Mouse (Mus musculus) stomach, embryonic 14.5 days (tissue): ENCODE results near the gene Cops7b. TPM values are rescaled to one million over a fixed set of nuclear protein-coding genes. Genes with fewer than 3 reads are reported as not detected.

ENCODE experiments used
- ATAC-seq: fragments of 200-750 bp; cut with Nextera tagmentation; 2 replicates; pipeline ENCODE4 v1.8.0; 2017; ENCODE audit warnings: low read depth, moderate TSS enrichment; ENCODE audit not compliant: insufficient number of reproducible peaks, insufficient read depth, low FRiP score
- H3K27ac ChIP-seq: fragments of 300-500 bp; sonication (generic); 2 replicates; pipeline ENCODE4 v1.5.1; 2014; ENCODE audit warnings: mild to moderate bottlenecking, low read length, moderate library complexity, mixed read lengths
- H3K27me3 ChIP-seq: fragments of 300-500 bp; sonication (generic); 2 replicates; pipeline ENCODE4 v1.6.1; 2014; ENCODE audit warnings: low read length, control low read depth, mixed read lengths; ENCODE audit not compliant: control insufficient read depth, insufficient read depth
- H3K36me3 ChIP-seq: fragments of 300-500 bp; sonication (generic); 2 replicates; pipeline ENCODE4 v1.6.1; 2014; ENCODE audit warnings: mild to moderate bottlenecking, control low read depth, low read length, moderate library complexity, mixed read lengths; ENCODE audit not compliant: control insufficient read depth, insufficient read depth
- H3K4me1 ChIP-seq: fragments of 300-500 bp; sonication (generic); 2 replicates; pipeline ENCODE4 v1.6.1; 2014; ENCODE audit warnings: low read length, control low read depth, mixed read lengths; ENCODE audit not compliant: control insufficient read depth, insufficient read depth
- H3K4me2 ChIP-seq: fragments of 300-500 bp; sonication (generic); replicated peaks from 2 replicates; pipeline ENCODE4 v1.6.1; 2014; ENCODE audit warnings: low read depth, low read length, control low read depth
- H3K4me3 ChIP-seq: fragments of 300-500 bp; sonication (generic); 2 replicates; pipeline ENCODE4 v1.5.1; 2014; ENCODE audit warnings: low read depth, low read length, control low read depth
- H3K9ac ChIP-seq: fragments of 300-500 bp; sonication (generic); replicated peaks from 2 replicates; pipeline ENCODE4 v1.6.1; 2014; ENCODE audit warnings: low read depth, mild to moderate bottlenecking, control low read depth, low read length, moderate library complexity, mixed read lengths
- H3K9me3 ChIP-seq: fragments of 300-500 bp; sonication (generic); 2 replicates; pipeline ENCODE4 v1.6.1; 2016; ENCODE audit warnings: low read depth, low read length, control low read depth; ENCODE audit not compliant: control insufficient read depth
- WGBS: fragments of 180-500 bp; shearing (Covaris S2); extraction: QIAGEN DNeasy Blood & Tissue Kit; methylation state at CpG from one replicate; pipeline ENCODE4 v1.1.7; 2014; 5-methylcytosine and 5-hydroxymethylcytosine counted together
- polyA plus RNA-seq: library from polyadenylated mRNA; unstranded; fragments of >200 nt; fragmentation: Nextera tagmentation; extraction: Ambion mirVana; gene quantifications from 2 replicates; pipeline ENCODE4 v1.2.1, GENCODE M21; 2014

Gene Cops7b
- polyA plus RNA-seq, 1 experiment from 2014 or later: 38.9 TPM

- no peaks in the 10 kb centered on the region for H3K9me3 ChIP-seq
- peaks cover 10% of the 10 kb centered on the region; the same call in 1 of the 2 replicates for H3K36me3 ChIP-seq
- no peak overlapping the region for H3K4me3 ChIP-seq
- H3K4me2 ChIP-seq: no peak overlapping the region
- no peak overlapping the region for H3K9ac ChIP-seq
- ATAC-seq: no peak
- H3K27ac ChIP-seq: no peak overlapping the region
- H3K4me1 ChIP-seq: no peaks in the 10 kb centered on the region
- WGBS: 81% methylated on average over 1 of the region's 1 CpGs
- no peaks in the 10 kb centered on the region for H3K27me3 ChIP-seq
Observed at GRCm38 (mm10) chr1:86610954-86611353, 28.2 kb downstream of the Cops7b start.

DNA sequence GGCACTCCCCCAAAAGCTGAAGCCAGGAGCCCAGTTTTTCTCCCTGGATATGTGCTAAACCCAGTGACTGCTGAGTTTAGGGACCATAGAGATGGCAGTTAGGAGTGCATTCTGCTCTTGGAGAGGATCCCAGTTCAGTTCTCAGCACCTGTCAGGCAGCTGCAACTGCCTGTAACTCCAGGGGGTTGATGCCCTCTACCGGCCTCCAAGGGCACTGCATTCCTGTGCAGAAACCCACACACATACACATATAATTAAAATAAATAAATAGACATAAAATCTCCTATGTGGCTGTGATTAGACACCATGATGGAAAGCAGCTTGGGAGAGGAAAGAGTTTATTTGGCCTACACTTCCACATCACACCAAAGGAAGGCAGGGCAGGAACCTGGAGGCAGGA, 29.4 kb downstream of the Cops7b start:
- Histone ChIP-seq H3K9ac (no peak overlapping the region), H3K4me3 (no peak overlapping the region), H3K4me1 (no peaks in the 10 kb centered on the region), H3K36me3 (peaks cover 2% of the 10 kb centered on the region; the same call in 1 of the 2 replicates), H3K9me3 (no peaks in the 10 kb centered on the region), H3K4me2 (no peak overlapping the region), H3K27ac (no peak overlapping the region), H3K27me3 (no peaks in the 10 kb centered on the region)
- 54% methylated on average over 1 of the region's 1 CpGs for WGBS
- ATAC-seq: no peak

GRCm38 (mm10) chr1:86614269-86614668, 31.6 kb downstream of the Cops7b start:
- H3K4me2 ChIP-seq: no peak overlapping the region
- H3K9ac ChIP-seq: no peak overlapping the region
- ATAC-seq: no peak
- H3K27me3 ChIP-seq: no peaks in the 10 kb centered on the region
- no peak overlapping the region for H3K4me3 ChIP-seq
- H3K36me3 ChIP-seq: no peaks in the 10 kb centered on the region
- no peaks in the 10 kb centered on the region for H3K4me1 ChIP-seq
- H3K9me3 ChIP-seq: no peaks in the 10 kb centered on the region
- no peak overlapping the region for H3K27ac ChIP-seq

- no peak overlapping the region for H3K27ac ChIP-seq
- no peak overlapping the region for H3K4me3 ChIP-seq
- H3K4me1 ChIP-seq: 0 out of 2 replicates have a peak, but pooled peaks cover 3% of the 10 kb centered on the region
- no peaks in the 10 kb centered on the region for H3K9me3 ChIP-seq
- H3K36me3 ChIP-seq: no peaks in the 10 kb centered on the region
- WGBS: 60% methylated on average over 10 of the region's 10 CpGs
- no peak for ATAC-seq
- H3K27me3 ChIP-seq: no peaks in the 10 kb centered on the region
- no peak overlapping the region for H3K4me2 ChIP-seq
- H3K9ac ChIP-seq: no peak overlapping the region
Observed at GRCm38 (mm10) chr1:86618454-86619125, 35.9 kb downstream of the Cops7b start.

GRCm38 (mm10) chr1:86622296-86622695, 39.6 kb downstream of the Cops7b start:
- no peaks in the 10 kb centered on the region for H3K36me3 ChIP-seq
- no peaks in the 10 kb centered on the region for H3K27me3 ChIP-seq
- H3K27ac ChIP-seq: no peak overlapping the region
- no peak for ATAC-seq
- H3K4me1 ChIP-seq: 0 out of 2 replicates have a peak, but pooled peaks cover 3% of the 10 kb centered on the region
- H3K9me3 ChIP-seq: no peaks in the 10 kb centered on the region
- 71% methylated on average over 2 of the region's 2 CpGs for WGBS
- H3K9ac ChIP-seq: no peak overlapping the region
- H3K4me3 ChIP-seq: no peak overlapping the region
- H3K4me2 ChIP-seq: no peak overlapping the region

GRCm38 (mm10) chr1:86623001-86624000, 40.6 kb downstream of the Cops7b start:
- Histone ChIP-seq H3K27ac (no peak overlapping the region), H3K36me3 (no peaks in the 10 kb centered on the region), H3K4me1 (0 out of 2 replicates have a peak, but pooled peaks cover 3% of the 10 kb centered on the region), H3K4me3 (no peak overlapping the region), H3K27me3 (no peaks in the 10 kb centered on the region), H3K9me3 (no peaks in the 10 kb centered on the region), H3K9ac (no peak overlapping the region), H3K4me2 (no peak overlapping the region)
- 26% methylated on average over 16 of the region's 16 CpGs for WGBS
- no peak for ATAC-seq

DNA sequence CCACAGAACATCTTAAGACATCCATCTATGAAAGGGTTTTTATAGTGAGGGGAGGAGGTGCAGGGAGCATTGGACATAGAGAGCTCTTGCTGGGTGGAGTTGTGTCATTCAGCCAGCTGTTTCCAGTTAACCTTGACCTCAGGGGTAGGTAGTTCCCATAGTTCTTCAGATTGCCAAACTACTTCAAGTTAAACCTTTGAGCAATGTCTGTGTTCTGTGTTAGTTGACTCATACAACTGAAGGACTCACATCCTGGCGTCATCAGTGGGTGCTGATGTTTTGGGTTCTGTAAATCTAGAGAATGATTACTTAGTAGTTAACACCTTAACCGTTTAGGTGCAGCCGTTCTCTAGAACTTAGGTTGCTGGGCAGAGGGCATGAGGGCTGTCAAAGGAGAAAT, 45.6 kb downstream of the Cops7b start:
- Histone ChIP-seq H3K27ac (no peak overlapping the region), H3K36me3 (no peaks in the 10 kb centered on the region), H3K4me1 (0 out of 2 replicates have a peak, but pooled peaks cover 10% of the 10 kb centered on the region), H3K4me3 (no peak overlapping the region), H3K9ac (no peak overlapping the region), H3K9me3 (no peaks in the 10 kb centered on the region), H3K27me3 (no peaks in the 10 kb centered on the region), H3K4me2 (no peak overlapping the region)
- no peak for ATAC-seq
- WGBS: 56% methylated on average over 3 of the region's 3 CpGs

- Histone ChIP-seq H3K9me3 (no peaks in the 10 kb centered on the region), H3K27me3 (no peaks in the 10 kb centered on the region), H3K4me1 (peaks cover 16% of the 10 kb centered on the region; the same call in 1 of the 2 replicates), H3K4me2 (no peak overlapping the region), H3K27ac (no peak overlapping the region), H3K9ac (no peak overlapping the region), H3K36me3 (no peaks in the 10 kb centered on the region), H3K4me3 (no peak overlapping the region)
- WGBS: 51% methylated on average over 4 of the region's 4 CpGs
- no peak for ATAC-seq
Observed at GRCm38 (mm10) chr1:86629936-86630335, 47.2 kb downstream of the Cops7b start.
